Mouse (Mus musculus): ENCODE measurements around the gene Mfap4. TPM values are rescaled to one million over a fixed set of nuclear protein-coding genes. Genes with fewer than 3 reads are reported as not detected.
A peak's percentile ranks its signal among the peaks of the same experiment; 100 is the strongest.

Mfap4 gene
- total RNA-seq, 2 experiments from 2014 or later = 10.2 to 12.2 TPM

GRCm38 (mm10) chr11:61504713-61505257 lies 19.6 kb downstream of the Mfap4 start, which contains the start of gene B9d1:
TSS of gene B9d1 (plus strand) at chr11:61505144.
- DNase-seq = peak; percentile 96
- intact Hi-C loops (cut with DNase I) = loop anchor here (5.0 kb wide), 1 partner anchor 87 kb away; no protein-coding TSS in a partner anchor

- DNase-seq = peak; percentile 43
- intact Hi-C loops (cut with DNase I) = loop anchor here (10.0 kb wide), 1 partner anchor 210 kb away; the partner anchor contains the start of gene Slc5a10
Observed at GRCm38 (mm10) chr11:61514953-61515352, 29.7 kb downstream of the Mfap4 start.

GRCm38 (mm10) chr11:61517971-61518370 lies 32.7 kb downstream of the Mfap4 start:
- intact Hi-C loops (cut with DNase I) = loop anchor here (10.0 kb wide), 1 partner anchor 207 kb away; the partner anchor contains the start of gene Slc5a10
- no peak for DNase-seq

GRCm38 (mm10) chr11:61518871-61519270 lies 33.6 kb downstream of the Mfap4 start:
- intact Hi-C loops (cut with DNase I) = loop anchor here (10.0 kb wide), 1 partner anchor 206 kb away; the partner anchor contains the start of gene Slc5a10
- no peak for DNase-seq

- DNase-seq = no peak
- intact Hi-C loops (cut with DNase I) = loop anchor here (1.0 to 10.0 kb wide), 2 partner anchors 33 to 205 kb away; partner anchors contain the start of gene Slc5a10
Observed at GRCm38 (mm10) chr11:61519484-61520107, 34.4 kb downstream of the Mfap4 start.

GRCm38 (mm10) chr11:61526872-61527271 lies 41.6 kb downstream of the Mfap4 start:
- intact Hi-C loops (cut with DNase I) = no loop called here
- DNase-seq = peak; percentile 57

GRCm38 (mm10) chr11:61529268-61529713 lies 44.1 kb downstream of the Mfap4 start:
- peak; percentile 29 for DNase-seq
- intact Hi-C loops (cut with DNase I) = no loop called here

GRCm38 (mm10) chr11:61532820-61533219 lies 47.6 kb downstream of the Mfap4 start:
- intact Hi-C loops (cut with DNase I) = no loop called here
- no peak for DNase-seq

GRCm38 (mm10) chr11:61533571-61533970 lies 48.3 kb downstream of the Mfap4 start:
- no peak for DNase-seq
- intact Hi-C loops (cut with DNase I) = no loop called here

- intact Hi-C loops (cut with DNase I) = no loop called here
- DNase-seq = no peak
Observed at GRCm38 (mm10) chr11:61535530-61535929, 50.3 kb downstream of the Mfap4 start.

GRCm38 (mm10) chr11:61536952-61537351 lies 51.7 kb downstream of the Mfap4 start:
- intact Hi-C loops (cut with DNase I) = no loop called here
- no peak for DNase-seq

GRCm38 (mm10) chr11:61537362-61537761 lies 52.1 kb downstream of the Mfap4 start:
- DNase-seq = no peak
- intact Hi-C loops (cut with DNase I) = no loop called here

Other genes with a start within 250 kb of the Mfap4 start
- 10 to 100 TPM; 40.0 to 42.3 TPM for gene Aldh3a2, start 218.0 kb upstream of the Mfap4 start, total RNA-seq (2021)
- under 1 TPM; 0.20 to 0.28 TPM for gene Slc47a2, start 142.6 kb upstream of the Mfap4 start, total RNA-seq (2021)
- gene Slc47a1, start 107.1 kb upstream of the Mfap4 start, total RNA-seq (2021) = 1 to 10 TPM; 1.5 to 2.1 TPM
- gene Rnf112, start 31.3 kb upstream of the Mfap4 start, total RNA-seq (2021) = 100 to 1,000 TPM in 1 of 2 experiments, 10 to 100 TPM in 1; 89.8 to 101 TPM
- gene Mapk7, start 9.0 kb downstream of the Mfap4 start, total RNA-seq (2021) = 10 to 100 TPM; 65.1 to 69.8 TPM
- gene B9d1, start 19.7 kb downstream of the Mfap4 start, total RNA-seq (2021) = 10 to 100 TPM; 33.2 to 34.7 TPM
- 10 to 100 TPM; 99.3 to 99.6 TPM for gene Epn2, start 94.3 kb downstream of the Mfap4 start, total RNA-seq (2021)
- 1 to 10 TPM; 5.8 to 6.1 TPM for gene Grap, start 167.8 kb downstream of the Mfap4 start, total RNA-seq (2021)
- under 1 TPM in 1 of 2 experiments, not detected in 1; 0.12 TPM for gene Fam83g, start 198.7 kb downstream of the Mfap4 start, total RNA-seq (2021)
- under 1 TPM in 1 of 2 experiments, not detected in 1; 0.38 TPM for gene Slc5a10, start 235.4 kb downstream of the Mfap4 start, total RNA-seq (2021)

Measured in left cerebral cortex, postnatal 4 days (tissue).